Mouse (Mus musculus) limb, embryonic 13.5 days (tissue): ENCODE data around the gene Irgm2. TPM values are rescaled to one million over a fixed set of nuclear protein-coding genes. Genes with fewer than 3 reads are reported as not detected.
"Not testable (repeated sequence)": the region's sequence is repeated elsewhere in the genome, so short reads cannot be mapped to it uniquely, and the experiment has no call there.

Source experiments
- ATAC-seq: fragments of 200-750 bp; cut with Nextera tagmentation; 2 replicates; pipeline ENCODE4 v1.8.0; 2017; ENCODE audit warnings: low read depth, moderate number of reproducible peaks, moderate TSS enrichment; ENCODE audit not compliant: low FRiP score
- H3K27ac ChIP-seq: fragments of 300-500 bp; sonication (generic); 2 replicates; pipeline ENCODE4 v1.5.1; 2015; ENCODE audit warnings: inconsistent platforms, mild to moderate bottlenecking, moderate library complexity
- H3K27me3 ChIP-seq: fragments of 300-500 bp; sonication (generic); 2 replicates; pipeline ENCODE4 v1.6.1; 2015; ENCODE audit warnings: mild to moderate bottlenecking, inconsistent platforms
- H3K36me3 ChIP-seq: fragments of 300-500 bp; sonication (generic); 2 replicates; pipeline ENCODE4 v1.6.1; 2015; ENCODE audit warnings: inconsistent platforms, mild to moderate bottlenecking, moderate library complexity
- H3K4me1 ChIP-seq: fragments of 300-500 bp; sonication (generic); 2 replicates; pipeline ENCODE4 v1.6.1; 2015; ENCODE audit warnings: inconsistent platforms
- H3K4me2 ChIP-seq: fragments of 300-500 bp; sonication (generic); replicated peaks from 2 replicates; pipeline ENCODE4 v1.6.1; 2015; ENCODE audit warnings: inconsistent platforms, mild to moderate bottlenecking, moderate library complexity
- H3K4me3 ChIP-seq: fragments of 300-500 bp; sonication (generic); 2 replicates; pipeline ENCODE4 v1.5.1; 2015; ENCODE audit warnings: moderate library complexity, mild to moderate bottlenecking, inconsistent platforms
- H3K9ac ChIP-seq: fragments of 300-500 bp; sonication (generic); 2 replicates; pipeline ENCODE4 v1.6.1; 2015; ENCODE audit warnings: mild to moderate bottlenecking, inconsistent platforms
- H3K9me3 ChIP-seq: fragments of 300-500 bp; sonication (generic); 2 replicates; pipeline ENCODE4 v1.6.1; 2016; ENCODE audit warnings: inconsistent platforms
- WGBS: fragments of 180-500 bp; shearing (Covaris S2); methylation state at CpG from one replicate; pipeline ENCODE4 v1.1.7; 2015; 5-methylcytosine and 5-hydroxymethylcytosine counted together
- polyA plus RNA-seq: library from polyadenylated mRNA; unstranded; fragments of >200 nt; fragmentation: Nextera tagmentation; extraction: Ambion mirVana; gene quantifications from 2 replicates; pipeline ENCODE4 v1.2.1, GENCODE M21; 2015

Gene Irgm2
- polyA plus RNA-seq, 1 experiment from 2014 or later: 1.5 TPM

DNA sequence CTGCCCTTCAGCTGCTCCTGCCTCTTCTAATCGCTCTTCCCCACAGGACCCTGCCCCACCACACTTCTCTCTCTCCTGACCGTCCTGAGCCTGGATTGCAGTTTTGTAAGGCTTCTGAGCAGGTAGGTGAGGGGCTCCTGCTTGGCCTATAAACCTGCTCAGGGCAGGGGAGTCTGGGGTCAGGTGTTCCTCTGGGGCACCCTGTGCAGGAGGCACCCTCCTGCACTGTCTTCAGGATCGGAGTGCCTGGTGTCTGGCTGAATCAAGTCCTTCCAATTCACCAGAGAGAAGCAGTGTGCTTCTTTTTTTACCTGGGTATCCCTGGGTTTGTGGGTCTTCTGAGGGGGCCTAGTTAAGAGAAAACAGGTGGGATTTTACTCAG, 15.6 kb downstream of the Irgm2 start:
- Histone ChIP-seq H3K4me1 (peaks cover 13% of the 10 kb centered on the region), H3K9ac (peak overlapping the region; percentile 35; the same call in 1 of the 2 replicates), H3K4me3 (peak overlapping the region; percentile 49), H3K4me2 (peak overlapping the region; percentile 64)
- not testable (repeated sequence) for H3K27me3 ChIP-seq, H3K36me3 ChIP-seq, H3K9me3 ChIP-seq, H3K27ac ChIP-seq
- 10% methylated on average over 2 of the region's 3 CpGs for WGBS
- peak; percentile 29; the same call in 1 of the 2 replicates for ATAC-seq

DNA sequence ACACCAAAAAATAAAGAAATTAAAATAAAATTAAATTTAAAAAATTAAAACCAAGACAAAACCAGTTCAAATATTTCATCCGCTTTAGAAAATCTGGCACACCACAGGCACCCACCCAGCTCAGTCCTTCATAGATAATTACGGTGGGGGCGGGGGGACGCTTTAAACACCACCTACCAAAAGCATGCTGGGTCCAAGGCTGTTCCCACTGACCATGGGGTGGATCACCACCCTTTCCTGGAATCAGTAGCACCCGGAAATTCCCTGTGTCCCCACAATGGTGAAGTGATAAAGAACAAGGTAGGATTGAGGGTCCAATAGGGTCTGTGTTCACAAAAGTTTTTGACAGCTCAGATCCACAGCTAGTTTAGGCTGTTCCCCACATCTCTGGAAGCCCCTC, 16.4 kb downstream of the Irgm2 start:
- Histone ChIP-seq H3K4me2 (no peak overlapping the region), H3K4me1 (peaks cover 11% of the 10 kb centered on the region), H3K9ac (no peak overlapping the region), H3K36me3 (no peaks in the 10 kb centered on the region), H3K4me3 (no peak overlapping the region), H3K27ac (no peak overlapping the region), H3K27me3 (no peaks in the 10 kb centered on the region), H3K9me3 (no peaks in the 10 kb centered on the region)
- 81% methylated on average over 5 of the region's 5 CpGs for WGBS
- no peak for ATAC-seq

DNA sequence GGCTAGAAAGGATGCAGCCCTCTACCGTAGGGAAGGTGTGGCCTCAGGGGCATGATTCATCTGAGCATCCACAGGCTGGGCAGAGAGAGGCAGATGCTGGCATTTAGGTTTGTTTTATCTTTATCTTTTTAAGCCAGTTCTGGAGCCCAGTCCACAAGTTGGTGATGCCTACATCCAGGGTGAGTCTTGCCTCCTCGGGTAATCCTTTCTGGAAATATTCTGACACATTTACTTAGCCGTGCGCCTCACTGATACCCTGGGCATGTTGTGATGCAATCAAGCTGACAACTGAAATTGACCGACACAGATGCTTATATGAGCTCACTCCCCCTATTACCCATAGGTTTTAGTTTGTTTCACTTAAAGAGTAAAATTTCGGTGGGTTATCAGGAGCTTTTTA, 17.4 kb downstream of the Irgm2 start:
- H3K27me3 ChIP-seq: no peaks in the 10 kb centered on the region
- H3K9me3 ChIP-seq: no peaks in the 10 kb centered on the region
- H3K4me3 ChIP-seq: no peak overlapping the region
- peaks cover 5% of the 10 kb centered on the region; the same call in 1 of the 2 replicates for H3K4me1 ChIP-seq
- H3K27ac ChIP-seq: no peak overlapping the region
- no peak overlapping the region for H3K4me2 ChIP-seq
- no peak for ATAC-seq
- no peaks in the 10 kb centered on the region for H3K36me3 ChIP-seq
- 83% methylated on average over 6 of the region's 6 CpGs for WGBS
- no peak overlapping the region for H3K9ac ChIP-seq

DNA sequence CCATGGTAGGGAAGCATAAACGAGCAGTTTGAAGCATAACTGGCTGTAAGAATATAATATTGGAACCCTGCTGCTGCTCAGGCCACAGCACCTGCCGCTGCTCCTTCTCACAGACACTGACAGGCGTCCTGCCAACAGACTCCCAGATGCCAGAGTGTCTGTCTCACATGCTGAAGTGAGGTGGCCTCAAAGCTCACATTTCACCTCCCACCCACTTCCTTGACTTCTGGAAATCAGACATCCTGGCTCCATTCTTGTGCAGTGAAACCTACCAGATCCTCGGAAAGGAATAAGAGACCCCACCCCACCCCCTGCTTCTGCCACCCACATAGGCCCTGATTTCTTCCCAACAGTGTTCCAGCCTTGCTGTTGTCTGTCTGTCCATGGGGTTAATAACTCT, 24.3 kb downstream of the Irgm2 start:
- 0 out of 2 replicates have a peak, but pooled peaks cover 3% of the 10 kb centered on the region for H3K4me1 ChIP-seq
- H3K9me3 ChIP-seq: no peaks in the 10 kb centered on the region
- no peak overlapping the region for H3K9ac ChIP-seq
- H3K36me3 ChIP-seq: no peaks in the 10 kb centered on the region
- no peak overlapping the region for H3K4me3 ChIP-seq
- no peaks in the 10 kb centered on the region for H3K27me3 ChIP-seq
- 27% methylated on average over 4 of the region's 4 CpGs for WGBS
- peak; percentile 40; the same call in 1 of the 2 replicates for ATAC-seq
- no peak overlapping the region for H3K4me2 ChIP-seq
- H3K27ac ChIP-seq: no peak overlapping the region

DNA sequence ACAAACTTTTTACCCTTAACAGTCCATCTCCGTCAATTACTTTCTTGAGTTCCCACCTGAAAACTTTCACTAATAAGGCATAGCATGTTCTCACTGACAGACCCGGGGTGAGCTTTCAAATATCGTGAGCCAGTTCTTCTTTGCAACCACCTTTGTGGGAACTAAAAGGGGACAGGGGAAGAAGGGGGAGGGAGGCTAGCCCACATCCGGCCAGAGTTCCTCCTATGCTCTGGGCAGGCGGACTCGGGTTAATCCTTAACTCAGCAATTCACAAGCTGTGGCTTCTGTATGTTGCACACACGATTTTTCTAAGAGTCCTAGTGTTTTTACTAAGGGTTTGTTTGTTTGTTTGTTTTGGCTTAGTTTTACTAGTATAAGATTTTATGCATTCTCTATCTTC, 24.9 kb downstream of the Irgm2 start:
- no peak overlapping the region for H3K9ac ChIP-seq
- no peaks in the 10 kb centered on the region for H3K27me3 ChIP-seq
- H3K27ac ChIP-seq: no peak overlapping the region
- ATAC-seq: no peak
- no peak overlapping the region for H3K4me3 ChIP-seq
- 0 out of 2 replicates have a peak, but pooled peaks cover 3% of the 10 kb centered on the region for H3K4me1 ChIP-seq
- H3K4me2 ChIP-seq: no peak overlapping the region
- H3K36me3 ChIP-seq: no peaks in the 10 kb centered on the region
- H3K9me3 ChIP-seq: no peaks in the 10 kb centered on the region
- 58% methylated on average over 7 of the region's 7 CpGs for WGBS

DNA sequence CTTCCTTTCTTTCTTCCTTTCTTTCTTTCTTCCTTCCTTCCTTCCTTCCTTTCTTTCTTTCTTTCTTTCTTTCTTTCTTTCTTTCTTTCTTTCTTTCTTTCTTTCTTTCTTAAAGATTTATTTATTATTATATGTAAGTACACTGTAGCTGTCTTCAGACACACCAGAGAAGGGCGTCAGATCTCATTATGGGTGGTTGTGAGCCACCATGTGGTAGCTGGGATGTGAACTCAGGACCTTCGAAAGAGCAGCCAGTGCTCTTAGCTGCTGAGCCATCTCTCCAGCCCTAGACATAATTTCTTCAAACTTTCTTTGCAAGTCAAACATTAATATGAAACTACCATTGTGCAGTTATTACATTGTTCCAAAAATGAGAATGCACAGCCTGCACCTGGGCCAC, 25.5 kb downstream of the Irgm2 start:
- not testable (repeated sequence) for H3K36me3 ChIP-seq, H3K4me1 ChIP-seq, H3K27me3 ChIP-seq, H3K4me2 ChIP-seq, H3K4me3 ChIP-seq, H3K9me3 ChIP-seq, H3K27ac ChIP-seq, H3K9ac ChIP-seq, ATAC-seq
- WGBS: 75% methylated on average over 2 of the region's 2 CpGs

DNA sequence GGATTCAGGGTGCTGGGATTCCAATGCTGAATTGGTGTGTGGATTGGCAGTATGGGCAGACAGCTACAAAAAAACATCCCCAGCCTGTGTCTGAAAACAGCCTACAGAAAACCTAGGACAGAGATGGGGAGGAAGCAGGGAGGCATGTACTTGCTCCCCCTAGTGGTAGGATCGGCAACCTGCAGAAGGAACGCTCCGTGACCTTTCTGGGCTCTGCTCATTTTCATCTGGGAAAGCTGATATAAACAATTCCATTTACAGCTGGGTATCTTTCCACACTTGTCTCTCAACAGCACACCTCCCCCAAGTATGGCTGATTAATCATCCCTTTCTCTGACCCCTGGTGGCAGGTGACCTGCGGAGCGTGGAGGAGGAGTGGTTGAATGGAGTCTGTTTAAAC, 26.2 kb downstream of the Irgm2 start:
- H3K27me3 ChIP-seq: no peaks in the 10 kb centered on the region
- H3K9ac ChIP-seq: no peak overlapping the region
- H3K36me3 ChIP-seq: no peaks in the 10 kb centered on the region
- no peak overlapping the region for H3K4me3 ChIP-seq
- peak; percentile 44; the same call in 1 of the 2 replicates for ATAC-seq
- H3K4me1 ChIP-seq: 0 out of 2 replicates have a peak, but pooled peaks cover 3% of the 10 kb centered on the region
- H3K9me3 ChIP-seq: no peaks in the 10 kb centered on the region
- 13% methylated on average over 5 of the region's 5 CpGs for WGBS
- no peak overlapping the region for H3K27ac ChIP-seq
- H3K4me2 ChIP-seq: no peak overlapping the region

DNA sequence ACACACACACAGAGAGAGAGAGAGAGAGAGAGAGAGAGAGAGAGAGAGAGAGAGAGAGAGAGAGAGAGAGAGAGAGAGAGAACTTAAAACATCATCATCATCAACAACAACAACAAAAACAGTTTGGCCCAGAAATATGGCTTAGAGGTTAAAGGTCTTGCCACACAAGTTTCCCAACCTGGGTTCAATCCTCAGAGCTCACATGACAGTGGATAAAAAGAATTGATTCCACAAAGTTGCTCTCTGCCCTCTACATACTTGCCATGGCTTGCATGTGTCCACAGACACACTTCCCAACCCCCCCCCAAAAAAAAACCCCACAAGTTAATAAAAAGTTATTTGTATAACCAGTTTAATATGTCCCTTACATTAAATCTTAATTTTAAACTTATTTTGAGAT, 27.0 kb downstream of the Irgm2 start:
- Histone ChIP-seq H3K4me1 (0 out of 2 replicates have a peak, but pooled peaks cover 3% of the 10 kb centered on the region), H3K4me2 (no peak overlapping the region), H3K36me3 (no peaks in the 10 kb centered on the region), H3K9ac (no peak overlapping the region), H3K27ac (no peak overlapping the region), H3K4me3 (no peak overlapping the region), H3K9me3 (no peaks in the 10 kb centered on the region), H3K27me3 (no peaks in the 10 kb centered on the region)
- ATAC-seq: no peak

DNA sequence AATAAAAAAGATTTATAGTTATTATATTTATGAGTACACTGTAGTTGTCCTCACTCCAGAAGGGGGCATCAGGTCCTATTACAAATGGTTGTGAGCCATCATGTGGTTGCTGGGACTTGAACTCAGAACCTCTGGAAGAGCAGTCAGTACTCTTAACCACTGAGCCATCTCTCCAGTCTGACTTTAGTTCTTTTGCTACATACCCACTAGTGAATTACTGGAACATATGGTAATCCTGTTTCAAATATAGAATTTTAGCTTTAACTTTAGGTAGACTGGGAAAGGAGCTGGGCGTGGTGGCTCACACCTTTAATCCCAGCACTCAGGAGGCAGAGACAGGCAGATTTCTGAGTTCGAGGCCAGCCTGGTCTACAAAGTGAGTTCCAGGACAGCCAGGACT, 28.6 kb downstream of the Irgm2 start:
- H3K27me3 ChIP-seq, H3K4me3 ChIP-seq, H3K9me3 ChIP-seq, H3K9ac ChIP-seq, H3K27ac ChIP-seq, H3K4me1 ChIP-seq, H3K4me2 ChIP-seq, H3K36me3 ChIP-seq, ATAC-seq: not testable (repeated sequence)
- 84% methylated on average over 2 of the region's 2 CpGs for WGBS

DNA sequence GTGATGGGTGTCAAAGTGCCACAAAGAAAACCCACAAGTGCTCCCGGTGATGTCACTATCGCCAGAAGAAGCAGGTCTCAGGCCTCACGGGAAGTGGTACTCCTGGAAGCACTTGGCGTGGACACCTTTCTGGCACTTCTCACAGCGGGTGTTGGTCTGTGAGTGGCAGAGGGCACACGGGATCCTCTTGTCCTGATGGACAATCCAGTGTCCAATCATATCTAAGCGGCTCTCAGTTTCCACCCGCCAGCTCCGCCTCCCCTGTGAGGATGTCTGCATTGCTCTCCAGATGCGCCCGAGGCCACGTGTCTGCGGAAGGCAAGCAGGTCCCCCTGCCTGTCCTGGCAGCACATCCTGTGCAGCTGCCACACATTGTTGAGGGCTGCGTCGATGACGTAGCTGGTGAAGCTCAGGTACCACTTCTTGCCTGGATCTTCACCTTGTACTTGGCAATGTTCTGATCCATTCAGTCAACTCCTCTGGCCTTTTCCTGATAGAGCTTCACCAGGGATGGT, 31.0 kb downstream of the Irgm2 start:
- Histone ChIP-seq H3K27ac (no peak overlapping the region), H3K27me3 (no peaks in the 10 kb centered on the region), H3K9me3 (no peaks in the 10 kb centered on the region), H3K4me1 (0 out of 2 replicates have a peak, but pooled peaks cover 3% of the 10 kb centered on the region), H3K4me2 (no peak overlapping the region), H3K36me3 (no peaks in the 10 kb centered on the region), H3K9ac (no peak overlapping the region), H3K4me3 (no peak overlapping the region)
- ATAC-seq: no peak
- 61% methylated on average over 16 of the region's 16 CpGs for WGBS

DNA sequence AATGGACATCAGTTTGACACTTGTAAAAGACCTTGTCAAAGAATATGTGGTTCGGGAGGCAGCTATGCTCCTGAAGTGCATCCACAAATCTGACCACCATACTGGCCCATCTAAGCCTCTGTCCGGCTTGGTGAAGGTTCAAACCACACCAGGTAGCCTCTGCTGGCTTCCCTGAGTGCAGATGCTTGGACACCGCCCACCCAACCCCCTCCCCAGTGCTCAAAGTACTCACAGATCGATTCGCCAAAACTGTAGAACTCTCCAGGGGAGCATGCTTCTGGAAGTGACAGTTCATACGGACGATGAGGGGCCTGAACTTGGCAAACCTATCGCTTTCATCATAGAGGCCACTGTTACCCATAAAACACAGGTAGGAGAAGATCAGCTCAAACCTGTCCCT, 31.7 kb downstream of the Irgm2 start:
- Histone ChIP-seq H3K9ac (no peak overlapping the region), H3K36me3 (no peaks in the 10 kb centered on the region), H3K27ac (no peak overlapping the region), H3K4me2 (no peak overlapping the region), H3K9me3 (no peaks in the 10 kb centered on the region), H3K27me3 (no peaks in the 10 kb centered on the region), H3K4me1 (no peaks in the 10 kb centered on the region), H3K4me3 (no peak overlapping the region)
- no peak for ATAC-seq
- 87% methylated on average over 8 of the region's 8 CpGs for WGBS

DNA sequence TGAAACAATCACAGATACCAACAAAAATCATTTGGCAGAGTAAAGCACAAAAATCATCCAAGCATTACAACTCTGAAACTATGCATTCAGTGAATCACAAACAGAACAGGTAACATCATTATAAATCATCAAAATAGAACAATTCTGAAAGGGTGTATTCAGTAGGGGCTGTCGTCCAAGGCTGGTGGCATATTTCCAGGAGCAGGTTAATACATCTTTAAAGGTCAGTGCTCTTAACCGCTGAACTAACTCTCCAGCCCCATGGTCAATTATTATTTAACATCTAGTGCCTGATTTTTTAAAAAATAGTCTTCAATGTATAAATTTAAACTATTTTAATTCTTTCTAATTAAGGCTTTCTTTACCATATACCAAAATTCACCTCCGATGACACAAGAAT, 35.1 kb downstream of the Irgm2 start:
- H3K27me3 ChIP-seq, ATAC-seq, H3K9me3 ChIP-seq, H3K9ac ChIP-seq, H3K4me2 ChIP-seq, H3K4me3 ChIP-seq, H3K36me3 ChIP-seq, H3K4me1 ChIP-seq, H3K27ac ChIP-seq: not testable (repeated sequence)
- 81% methylated on average over 3 of the region's 3 CpGs for WGBS

DNA sequence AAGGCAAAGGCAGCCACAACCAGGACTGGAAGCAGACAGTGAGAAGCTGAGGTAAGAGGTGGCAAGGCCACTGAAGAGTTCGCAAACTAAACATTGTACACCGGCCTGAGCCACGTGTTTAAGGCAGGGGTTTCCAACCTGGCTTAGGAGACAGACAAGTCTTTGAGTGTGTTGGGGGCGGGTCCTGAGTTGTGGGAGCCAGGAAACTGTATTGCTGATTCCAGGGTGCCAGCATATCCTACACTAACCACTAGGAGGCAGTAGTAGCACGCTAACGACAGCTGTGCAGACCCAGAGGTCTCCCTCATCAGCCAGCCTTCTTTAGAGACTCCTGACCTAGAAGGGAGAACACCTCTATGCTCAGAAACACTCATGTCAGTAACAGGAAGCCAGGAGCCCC, 35.7 kb downstream of the Irgm2 start:
- Histone ChIP-seq H3K4me2 (no peak overlapping the region), H3K27ac (no peak overlapping the region), H3K27me3 (0 out of 2 replicates have a peak, but pooled peaks cover 4% of the 10 kb centered on the region), H3K9me3 (no peaks in the 10 kb centered on the region), H3K4me3 (no peak overlapping the region), H3K4me1 (peaks cover 6% of the 10 kb centered on the region; the same call in 1 of the 2 replicates), H3K9ac (no peak overlapping the region), H3K36me3 (no peaks in the 10 kb centered on the region)
- no peak for ATAC-seq
- WGBS: 13% methylated on average over 6 of the region's 6 CpGs
